In the genomic region with DNA sequence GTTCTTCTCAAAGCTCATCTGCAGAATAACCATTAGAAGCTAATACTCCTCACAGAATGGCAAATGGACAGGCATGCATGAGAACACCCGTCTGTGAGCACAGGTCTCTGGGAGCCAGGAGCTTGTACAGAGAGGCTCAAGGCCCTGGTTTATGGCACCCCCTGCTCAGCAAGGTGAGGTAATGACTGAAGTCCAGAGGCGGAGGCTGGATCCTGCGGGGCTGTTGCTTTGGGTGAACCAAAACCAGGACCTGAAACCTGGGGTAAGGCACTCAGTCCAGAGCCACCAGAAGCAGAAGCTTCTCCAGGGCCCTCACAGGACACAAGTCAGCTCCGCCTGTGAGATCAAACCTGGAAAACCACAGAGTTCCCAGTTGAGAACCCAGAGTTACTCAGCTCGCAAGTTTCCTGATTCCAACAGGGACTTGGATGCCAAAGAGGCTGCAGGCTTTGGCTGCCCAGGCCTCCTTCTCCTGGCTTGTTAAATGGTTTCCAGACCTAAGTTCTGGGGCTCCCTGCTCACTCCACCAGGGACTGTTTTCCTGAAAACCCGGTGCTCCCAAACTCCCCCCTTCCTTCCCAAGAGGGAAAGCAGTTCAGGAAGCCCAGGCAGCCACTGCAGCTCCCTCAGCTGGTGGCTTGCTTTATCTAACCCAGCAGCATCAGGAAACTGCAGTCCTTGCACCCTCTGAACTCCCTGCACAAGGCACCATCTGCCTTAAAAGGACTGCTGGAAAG, we compare ENCODE assay signal across 9 mouse cellular contexts. TPM values are rescaled to one million over a fixed set of nuclear protein-coding genes. Genes with fewer than 3 reads are reported as not detected.
DNase-seq lines count a peak whose midpoint lies in the region; ATAC-seq and TF ChIP-seq lines count a peak whose summit lies in the region.
"Had no signal": no experiment of that assay in that cellular context is flagged by ENCODE, and none has a peak within 500 bp of the region (broad histone marks: within the 10 kb centered on the region; RNA-seq: fewer than 3 reads in every experiment).

No protein-coding gene starts in this region.

- peak; percentile 54 for ATAC-seq in granulocyte monocyte progenitor cell, adult 5-6 weeks (replicated peaks; ENCODE audit: poor library complexity, severe bottlenecking)
- ATAC-seq in limb, embryonic 12.5 days (ENCODE audit: insufficient number of reproducible peaks, insufficient read depth, low FRiP score, low TSS enrichment, low read depth) = 0 out of 2 replicates have a peak, but pooled peaks have one; percentile 3

- TF ChIP-seq RAD21 in CH12.LX (IDR thresholded peaks at IDR 0.05; ENCODE audit: low read depth, low read length) = no peak

- no peaks in the 10 kb centered on the region for H3K27me3 ChIP-seq in CH12.LX (replicated peaks)
- no peaks in the 10 kb centered on the region for H3K27me3 ChIP-seq in limb, embryonic 12.5 days

- H3K36me3 ChIP-seq in CH12.LX (replicated peaks in 1 of 2; ENCODE audit: control insufficient read depth in 1 of 2, insufficient read depth in 1 of 2, low read length in 1 of 2) = peaks cover 42 to 68% of the 10 kb centered on the region in 2 experiments
- peaks cover 26% of the 10 kb centered on the region for H3K36me3 ChIP-seq in limb, embryonic 12.5 days

- no peak overlapping the region for H3K4me3 ChIP-seq in CH12.LX (replicated peaks in 1 of 3; ENCODE audit: low read depth in 2 of 3, low read length in 2 of 3, poor library complexity in 1 of 3)
- H3K4me3 ChIP-seq in limb, embryonic 12.5 days (replicated peaks) = no peak overlapping the region

- peaks cover 94% of the 10 kb centered on the region for H3K79me2 ChIP-seq in CH12.LX (replicated peaks; ENCODE audit: control insufficient read depth, extremely low read depth, insufficient read depth, poor library complexity, severe bottlenecking)

- TF ChIP-seq CTCF in CH12.LX (conservative IDR thresholded peaks at IDR 0.05 in 1 of 2, IDR thresholded peaks at IDR 0.05 in 1 of 2; ENCODE audit: low read depth in 2 of 2, low read length in 2 of 2) = no peak

- H3K4me1 ChIP-seq in CH12.LX (ENCODE audit: control insufficient read depth in 1 of 2, insufficient read depth in 2 of 2) = peaks cover 66 to 99% of the 10 kb centered on the region in 2 experiments
- peaks cover 61% of the 10 kb centered on the region for H3K4me1 ChIP-seq in limb, embryonic 12.5 days (replicated peaks)

- TF ChIP-seq POLR2A in CH12.LX (IDR thresholded peaks at IDR 0.05; ENCODE audit: low read depth, low read length) = no peak

- H3K9me3 ChIP-seq in CH12.LX (replicated peaks; ENCODE audit: low read length) = no peaks in the 10 kb centered on the region
- no peaks in the 10 kb centered on the region for H3K9me3 ChIP-seq in limb, embryonic 12.5 days

- intact Hi-C loops in left cerebral cortex, postnatal 10 days (cut with DNase I) = no loop called here

- in situ Hi-C loops in CH12.LX (cut with MboI; ENCODE audit: low pct_ligation_motif_present, low pct_unique_long_range_greater_than_20kb, low sequenced_read_pairs) = no loop called here

- dilution Hi-C loops in CH12.LX (cut with MboI; ENCODE audit: extremely low pct_ligation_motif_present, extremely low pct_unique_long_range_greater_than_20kb, low sequenced_read_pairs) = no loop called here

- WGBS in limb, embryonic 12.5 days = 46% methylated on average over 6 of the region's 6 CpGs

- 0 out of 2 replicates have a peak overlapping the region, but pooled peaks have one; percentile 13 for H3K9ac ChIP-seq in CH12.LX (ENCODE audit: insufficient read depth, low read depth)
- H3K9ac ChIP-seq in limb, embryonic 12.5 days (replicated peaks) = peak overlapping the region; percentile 34

- no peak overlapping the region for H3K4me2 ChIP-seq in CH12.LX (ENCODE audit: insufficient read depth, low read depth, poor library complexity, severe bottlenecking)
- no peak overlapping the region; the same call in 1 of the 2 replicates for H3K4me2 ChIP-seq in limb, embryonic 12.5 days

- TF ChIP-seq EP300 in CH12.LX (IDR thresholded peaks at IDR 0.05; ENCODE audit: low read length) = no peak

- DNase-seq in gastrocnemius, adult 18-20 months (ENCODE audit: low spot score) = peak; percentile 44
- no peak for DNase-seq in gastrocnemius, postnatal 4 days (ENCODE audit: low spot score in 2 of 2)
- no peak for DNase-seq in CH12.LX (ENCODE audit: extremely low read depth)
- DNase-seq in testis, postnatal 10 days (ENCODE audit: low spot score) = no peak
- DNase-seq in left cerebral cortex, postnatal 10 days (ENCODE audit: extremely low spot score in 1 of 2, low spot score in 2 of 2) = no peak
- no peak for DNase-seq in adrenal gland, adult 8-10 months
- DNase-seq: layer of hippocampus, postnatal 36 days had no signal

- H3K27ac ChIP-seq in CH12.LX (ENCODE audit: insufficient read depth, low read depth) = peak overlapping the region; percentile 46
- peak overlapping the region; percentile 88 for H3K27ac ChIP-seq in limb, embryonic 12.5 days

TF ChIP-seq in CH12.LX, 34 proteins besides CTCF, POLR2A, EP300 and RAD21:
- no peak for TF ChIP-seq MAZ (IDR thresholded peaks at IDR 0.05; ENCODE audit: low read depth, low read length)
- no peak for TF ChIP-seq UBTF (IDR thresholded peaks at IDR 0.05; ENCODE audit: low read depth, low read length)
- no peak for TF ChIP-seq ZC3H11A (IDR thresholded peaks at IDR 0.05; ENCODE audit: low read depth, low read length)
- TF ChIP-seq USF2 (conservative IDR thresholded peaks at IDR 0.05; ENCODE audit: low read depth, low read length) = no peak
- no peak for TF ChIP-seq MXI1 (IDR thresholded peaks at IDR 0.05; ENCODE audit: low read depth, low read length)
- TF ChIP-seq TCF12 (IDR thresholded peaks at IDR 0.05; ENCODE audit: low read depth, low read length) = no peak
- TF ChIP-seq MEF2A (IDR thresholded peaks at IDR 0.05; ENCODE audit: borderline replicate concordance, low read depth, low read length) = no peak
- TF ChIP-seq CHD1 (IDR thresholded peaks at IDR 0.05; ENCODE audit: low read depth, low read length) = no peak
- no peak for TF ChIP-seq SIN3A (IDR thresholded peaks at IDR 0.05; ENCODE audit: low read length)

RNA-seq across cellular contexts. Expression of a gene that starts 28.2 kb away (rescaled TPM):
- 10 to 100 TPM; 42.8 to 63.0 TPM for total RNA-seq in gastrocnemius, adult 18-20 months (2021)
- total RNA-seq in gastrocnemius, postnatal 4 days (2021) = 100 to 1,000 TPM; 171 to 187 TPM
- total RNA-seq in CH12.LX (2012; rRNA removed) (128 and 146 TPM in 2 replicates), CH12.LX (2014; rRNA removed) (43.8 and 46.4 TPM in 2 replicates)
- polyA plus RNA-seq in CH12.LX (2012; ENCODE audit: insufficient read length, low read depth) = 165 and 178 TPM in 2 replicates
- total RNA-seq in granulocyte monocyte progenitor cell, adult 5-6 weeks (2014; fragmentation: Nextera tagmentation) = 199 and 315 TPM in 2 replicates
- 285 and 305 TPM in 2 replicates for total RNA-seq in granulocyte monocyte progenitor cell, adult 5-6 weeks (2017)
- 40.0 and 43.1 TPM in 2 replicates for polyA plus RNA-seq in limb, embryonic 12.5 days (2016; fragmentation: Nextera tagmentation; extraction: Ambion mirVana)
- total RNA-seq in left cerebral cortex, postnatal 10 days (2021) = 10 to 100 TPM; 58.2 to 58.8 TPM
- total RNA-seq in adrenal gland, adult 8-10 months (2022) = 100 to 1,000 TPM; 304 to 366 (median 340) TPM

RNA-seq across cellular contexts. Expression of a gene that starts 57.0 kb away (rescaled TPM):
- under 1 TPM; 0.07 to 0.73 TPM for total RNA-seq in gastrocnemius, adult 18-20 months (2021)
- total RNA-seq in gastrocnemius, postnatal 4 days (2021) = under 1 TPM in 1 of 2 experiments, not detected in 1; 0.21 TPM
- total RNA-seq in CH12.LX (2012; rRNA removed) (0.17 TPM in 1 of 2 replicates, not detected in the other), CH12.LX (2014; rRNA removed) (0.15 and 0.84 TPM in 2 replicates)
- 0.14 and 0.50 TPM in 2 replicates for polyA plus RNA-seq in CH12.LX (2012; ENCODE audit: insufficient read length, low read depth)
- not detected in 2 replicates for total RNA-seq in granulocyte monocyte progenitor cell, adult 5-6 weeks (2014; fragmentation: Nextera tagmentation)
- total RNA-seq in granulocyte monocyte progenitor cell, adult 5-6 weeks (2017) = 0.04 TPM in 1 of 2 replicates, not detected in the other
- polyA plus RNA-seq in limb, embryonic 12.5 days (2016; fragmentation: Nextera tagmentation; extraction: Ambion mirVana) = 0.15 and 0.23 TPM in 2 replicates
- total RNA-seq in left cerebral cortex, postnatal 10 days (2021) = 1 to 10 TPM in 1 of 2 experiments, under 1 TPM in 1; 0.97 to 1.2 TPM
- under 1 TPM; 0.14 to 0.43 (median 0.15) TPM for total RNA-seq in adrenal gland, adult 8-10 months (2022)
